Mouse (Mus musculus) liver, postnatal 0 days (tissue): ENCODE measurements at regions not wholly inside any gene's neighbourhood (a gene's known extent, or its start where the extent isn't known, plus 50 kb on each side); places are given as distances from the start of the nearest gene placed in this dataset.

Experiments used
- ATAC-seq: fragments of 200-750 bp; cut with Nextera tagmentation; 2 replicates; pipeline ENCODE4 v1.8.0; 2017; ENCODE audit warnings: mild to moderate bottlenecking, moderate library complexity
- DNase-seq: peaks from one replicate; pipeline ENCODE4 v3.0.0-alpha.2; 2016
- H3K27ac ChIP-seq: fragments of 300-500 bp; sonication (generic); 2 replicates; pipeline ENCODE4 v1.5.1; 2014; ENCODE audit warnings: antibody characterized with exemption, moderate library complexity, mild to moderate bottlenecking, low read depth
- H3K27me3 ChIP-seq: fragments of 300-500 bp; sonication (generic); 2 replicates; pipeline ENCODE4 v1.6.1; 2014; ENCODE audit warnings: low read length, control low read depth, mixed read lengths; ENCODE audit not compliant: insufficient read depth
- H3K36me3 ChIP-seq: fragments of 300-500 bp; sonication (generic); replicated peaks from 2 replicates; pipeline ENCODE4 v1.6.1; 2014; ENCODE audit warnings: mild to moderate bottlenecking, control low read depth, low read length, moderate library complexity, mixed read lengths; ENCODE audit not compliant: insufficient read depth
- H3K4me1 ChIP-seq: fragments of 300-500 bp; sonication (generic); 2 replicates; pipeline ENCODE4 v1.6.1; 2014; ENCODE audit warnings: antibody characterized with exemption, mild to moderate bottlenecking, control low read depth; ENCODE audit not compliant: insufficient read depth
- H3K4me2 ChIP-seq: fragments of 300-500 bp; sonication (generic); 2 replicates; pipeline ENCODE4 v1.6.1; 2014; ENCODE audit warnings: low read depth, mild to moderate bottlenecking, low read length, moderate library complexity, mixed read lengths
- H3K4me3 ChIP-seq: fragments of 300-500 bp; sonication (generic); 2 replicates; pipeline ENCODE4 v1.5.1; 2014; ENCODE audit warnings: low read depth, low read length
- H3K9ac ChIP-seq: fragments of 300-500 bp; sonication (generic); replicated peaks from 2 replicates; pipeline ENCODE4 v1.6.1; 2014; ENCODE audit warnings: mild to moderate bottlenecking, moderate library complexity
- H3K9me3 ChIP-seq: fragments of 300-500 bp; sonication (generic); 2 replicates; pipeline ENCODE4 v1.6.1; 2016; ENCODE audit warnings: mild to moderate bottlenecking, control low read depth, low read length, mixed read lengths
- CTCF ChIP-seq: sonication (generic); IDR thresholded peaks from 2 replicates; pipeline ENCODE4 v1.5.1; 2016; ENCODE audit warnings: antibody characterized with exemption, low read depth
- EP300 ChIP-seq: IDR thresholded peaks from 2 replicates; pipeline ENCODE4 v1.6.1; 2016; ENCODE audit warnings: antibody characterized with exemption, low read depth, mild to moderate bottlenecking
- WGBS: fragments of 180-500 bp; shearing (Covaris S2); extraction: QIAGEN DNeasy Blood & Tissue Kit; methylation state at CpG from one replicate; pipeline ENCODE4 v1.1.7; 2014; ENCODE audit not compliant: insufficient replicate concordance; 5-methylcytosine and 5-hydroxymethylcytosine counted together

GRCm38 (mm10) chr7:117982177-117982576 lies 133.8 kb downstream of the Rps15a start:
- 65% methylated on average over 4 of the region's 4 CpGs for WGBS
- no peak for DNase-seq

GRCm38 (mm10) chr7:117971176-117971575 lies 144.8 kb downstream of the Rps15a start:
- no peak for TF ChIP-seq EP300
- no peak for TF ChIP-seq CTCF
- 32% methylated on average over 1 of the region's 1 CpGs for WGBS
- Histone ChIP-seq H3K27me3 (no peaks in the 10 kb centered on the region), H3K4me3 (no peak overlapping the region), H3K36me3 (no peaks in the 10 kb centered on the region), H3K4me2 (no peak overlapping the region), H3K4me1 (no peaks in the 10 kb centered on the region), H3K27ac (no peak overlapping the region), H3K9me3 (no peaks in the 10 kb centered on the region), H3K9ac (no peak overlapping the region)
- ATAC-seq (no peak), DNase-seq (no peak)

More at GRCm38 (mm10) chr7:117982177-117982576, 133.8 kb downstream of the Rps15a start:
- no peaks in the 10 kb centered on the region for H3K4me1 ChIP-seq
- H3K27ac ChIP-seq: no peak overlapping the region
- TF ChIP-seq CTCF: no peak
- no peak for TF ChIP-seq EP300
- no peaks in the 10 kb centered on the region for H3K27me3 ChIP-seq
- H3K36me3 ChIP-seq: no peaks in the 10 kb centered on the region
- no peak overlapping the region for H3K4me2 ChIP-seq
- H3K9me3 ChIP-seq: no peaks in the 10 kb centered on the region
- ATAC-seq: no peak
- H3K9ac ChIP-seq: no peak overlapping the region
- H3K4me3 ChIP-seq: no peak overlapping the region

- no peaks in the 10 kb centered on the region for H3K27me3 ChIP-seq
- WGBS: 79% methylated on average over 3 of the region's 3 CpGs
- no peak overlapping the region for H3K27ac ChIP-seq
- ATAC-seq (no peak), DNase-seq (no peak)
- TF ChIP-seq CTCF (no peak), EP300 (no peak)
- H3K4me2 ChIP-seq: no peak overlapping the region
- no peaks in the 10 kb centered on the region for H3K4me1 ChIP-seq
- no peaks in the 10 kb centered on the region for H3K36me3 ChIP-seq
- no peak overlapping the region for H3K4me3 ChIP-seq
- H3K9ac ChIP-seq: no peak overlapping the region
- no peaks in the 10 kb centered on the region for H3K9me3 ChIP-seq
These were observed 172.6 kb downstream of the Rps15a start for GRCm38 (mm10) chr7:117943435-117943834.

- no peaks in the 10 kb centered on the region for H3K27me3 ChIP-seq
- H3K9me3 ChIP-seq: no peaks in the 10 kb centered on the region
- 75% methylated on average over 7 of the region's 7 CpGs for WGBS
- H3K36me3 ChIP-seq: no peaks in the 10 kb centered on the region
- TF ChIP-seq EP300: no peak
- TF ChIP-seq CTCF: no peak
- H3K4me3 ChIP-seq: no peak overlapping the region
- no peak for DNase-seq
- H3K9ac ChIP-seq: no peak overlapping the region
- no peak overlapping the region for H3K4me2 ChIP-seq
- no peak overlapping the region for H3K27ac ChIP-seq
- no peaks in the 10 kb centered on the region for H3K4me1 ChIP-seq
- ATAC-seq: no peak
These were observed 176.4 kb downstream of the Rps15a start for GRCm38 (mm10) chr7:117939618-117940017.

- TF ChIP-seq EP300: no peak
- TF ChIP-seq CTCF: no peak
- ATAC-seq: no peak
- 67% methylated on average over 3 of the region's 3 CpGs for WGBS
These were observed 181.1 kb downstream of the Rps15a start for GRCm38 (mm10) chr7:117934908-117935307.

GRCm38 (mm10) chr7:117931234-117931895 lies 184.6 kb downstream of the Rps15a start:
- ATAC-seq (no peak), DNase-seq (no peak)
- Histone ChIP-seq H3K4me1 (no peaks in the 10 kb centered on the region), H3K9ac (no peak overlapping the region), H3K4me3 (no peak overlapping the region), H3K4me2 (no peak overlapping the region), H3K36me3 (no peaks in the 10 kb centered on the region), H3K27me3 (no peaks in the 10 kb centered on the region), H3K9me3 (no peaks in the 10 kb centered on the region), H3K27ac (no peak overlapping the region)
- WGBS: 76% methylated on average over 12 of the region's 12 CpGs
- TF ChIP-seq CTCF (no peak), EP300 (no peak)

More at GRCm38 (mm10) chr7:117934908-117935307, 181.1 kb downstream of the Rps15a start:
- Histone ChIP-seq H3K4me1 (no peaks in the 10 kb centered on the region), H3K4me3 (no peak overlapping the region), H3K4me2 (no peak overlapping the region), H3K9ac (no peak overlapping the region), H3K9me3 (no peaks in the 10 kb centered on the region), H3K27me3 (no peaks in the 10 kb centered on the region), H3K27ac (no peak overlapping the region), H3K36me3 (no peaks in the 10 kb centered on the region)
- no peak for DNase-seq
